Mouse (Mus musculus): ENCODE measurements around the gene Msl3l2. TPM values are rescaled to one million over a fixed set of nuclear protein-coding genes. Genes with fewer than 3 reads are reported as not detected.

The Msl3l2 gene
- total RNA-seq (2017), result 5.5 to 10.2 TPM (median 7.3 TPM) in 3 replicates

GRCm38 (mm10) chr10:56106333-56106995 is at the start of gene Msl3l2:
Msl3l2 (plus strand) TSS chr10:56106917.
- peak; percentile 82 for ATAC-seq (replicated peaks; ENCODE audit: insufficient number of reproducible peaks, low FRiP score, low TSS enrichment, poor library complexity, severe bottlenecking)

- ATAC-seq (replicated peaks; ENCODE audit: insufficient number of reproducible peaks, low FRiP score, low TSS enrichment, poor library complexity, severe bottlenecking), result no peak
These were observed 47.7 kb upstream of the Msl3l2 start for GRCm38 (mm10) chr10:56058979-56059422.

- ATAC-seq (replicated peaks; ENCODE audit: insufficient number of reproducible peaks, low FRiP score, low TSS enrichment, poor library complexity, severe bottlenecking), result no peak
These were observed 45.4 kb upstream of the Msl3l2 start for GRCm38 (mm10) chr10:56061238-56061830.

GRCm38 (mm10) chr10:56062746-56063145 is 44.0 kb upstream of the Msl3l2 start:
- ATAC-seq (replicated peaks; ENCODE audit: insufficient number of reproducible peaks, low FRiP score, low TSS enrichment, poor library complexity, severe bottlenecking), result no peak

- no peak for ATAC-seq (replicated peaks; ENCODE audit: insufficient number of reproducible peaks, low FRiP score, low TSS enrichment, poor library complexity, severe bottlenecking)
These were observed 17.0 kb upstream of the Msl3l2 start for GRCm38 (mm10) chr10:56089714-56090113.

- ATAC-seq (replicated peaks; ENCODE audit: insufficient number of reproducible peaks, low FRiP score, low TSS enrichment, poor library complexity, severe bottlenecking), result no peak
These were observed 12.1 kb upstream of the Msl3l2 start for GRCm38 (mm10) chr10:56094586-56094985.

- ATAC-seq (replicated peaks; ENCODE audit: insufficient number of reproducible peaks, low FRiP score, low TSS enrichment, poor library complexity, severe bottlenecking), result no peak
These were observed 10.0 kb upstream of the Msl3l2 start for GRCm38 (mm10) chr10:56096757-56097156.

- no peak for ATAC-seq (replicated peaks; ENCODE audit: insufficient number of reproducible peaks, low FRiP score, low TSS enrichment, poor library complexity, severe bottlenecking)
These were observed 7.6 kb upstream of the Msl3l2 start for GRCm38 (mm10) chr10:56099126-56099525.

GRCm38 (mm10) chr10:56099641-56100310 is 6.9 kb upstream of the Msl3l2 start:
- ATAC-seq (replicated peaks; ENCODE audit: insufficient number of reproducible peaks, low FRiP score, low TSS enrichment, poor library complexity, severe bottlenecking), result no peak

- ATAC-seq (replicated peaks; ENCODE audit: insufficient number of reproducible peaks, low FRiP score, low TSS enrichment, poor library complexity, severe bottlenecking), result no peak
These were observed 248 bp downstream of the Msl3l2 start for GRCm38 (mm10) chr10:56106996-56107334.

GRCm38 (mm10) chr10:56114951-56115635 is 8.4 kb downstream of the Msl3l2 start:
- ATAC-seq (replicated peaks; ENCODE audit: insufficient number of reproducible peaks, low FRiP score, low TSS enrichment, poor library complexity, severe bottlenecking), result peak; percentile 88

GRCm38 (mm10) chr10:56115636-56116180 is 9.0 kb downstream of the Msl3l2 start:
- ATAC-seq (replicated peaks; ENCODE audit: insufficient number of reproducible peaks, low FRiP score, low TSS enrichment, poor library complexity, severe bottlenecking), result no peak

GRCm38 (mm10) chr10:56126972-56127371 is 20.3 kb downstream of the Msl3l2 start:
- ATAC-seq (replicated peaks; ENCODE audit: insufficient number of reproducible peaks, low FRiP score, low TSS enrichment, poor library complexity, severe bottlenecking), result no peak

GRCm38 (mm10) chr10:56129642-56130041 is 22.9 kb downstream of the Msl3l2 start:
- ATAC-seq (replicated peaks; ENCODE audit: insufficient number of reproducible peaks, low FRiP score, low TSS enrichment, poor library complexity, severe bottlenecking), result no peak

GRCm38 (mm10) chr10:56137191-56137590 is 30.5 kb downstream of the Msl3l2 start:
- ATAC-seq (replicated peaks; ENCODE audit: insufficient number of reproducible peaks, low FRiP score, low TSS enrichment, poor library complexity, severe bottlenecking), result no peak

GRCm38 (mm10) chr10:56148920-56149319 is 42.2 kb downstream of the Msl3l2 start:
- no peak for ATAC-seq (replicated peaks; ENCODE audit: insufficient number of reproducible peaks, low FRiP score, low TSS enrichment, poor library complexity, severe bottlenecking)

GRCm38 (mm10) chr10:56156956-56157355 is 50.2 kb downstream of the Msl3l2 start:
- no peak for ATAC-seq (replicated peaks; ENCODE audit: insufficient number of reproducible peaks, low FRiP score, low TSS enrichment, poor library complexity, severe bottlenecking)

GRCm38 (mm10) chr10:56158207-56158606 is 51.5 kb downstream of the Msl3l2 start:
- ATAC-seq (replicated peaks; ENCODE audit: insufficient number of reproducible peaks, low FRiP score, low TSS enrichment, poor library complexity, severe bottlenecking), result no peak

- no peak for ATAC-seq (replicated peaks; ENCODE audit: insufficient number of reproducible peaks, low FRiP score, low TSS enrichment, poor library complexity, severe bottlenecking)
These were observed 52.0 kb downstream of the Msl3l2 start for GRCm38 (mm10) chr10:56158748-56159147.

Measured in monocyte, adult 5-6 weeks (primary cell).